Mouse (Mus musculus) neutrophil, adult 59 days (primary cell): ENCODE data around the gene Ghrhr. TPM values are rescaled to one million over a fixed set of nuclear protein-coding genes. Genes with fewer than 3 reads are reported as not detected.

Experiments
- total RNA-seq, 2 experiments: library from RNA; stranded (reverse); gene quantifications; 1 replicate in 1 of 2; 2 replicates in 1 of 2; pipeline ENCODE4 v1.2.4; 2023

Ghrhr gene
- total RNA-seq: not detected

DNA sequence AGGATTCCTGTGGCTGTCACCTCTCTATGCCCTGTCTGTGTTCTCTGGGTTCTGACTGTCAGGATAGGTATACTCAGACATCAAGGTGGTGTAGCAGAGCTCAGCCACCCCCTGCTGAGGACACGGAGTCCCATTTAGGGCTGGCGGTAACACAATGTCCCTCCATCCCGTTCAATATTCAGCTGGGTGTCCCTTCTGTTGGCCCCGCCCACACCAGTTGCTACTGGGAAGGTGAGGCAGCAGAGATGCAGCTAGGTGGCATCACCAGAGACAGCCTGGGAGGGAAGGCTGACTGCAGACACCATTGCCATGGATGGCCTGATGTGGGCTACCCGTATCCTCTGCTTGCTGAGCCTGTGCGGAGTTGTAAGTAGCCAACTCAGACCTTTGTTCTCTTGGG is at the start of gene Ghrhr:
TSS of gene Ghrhr (plus strand) at position 220 of the 400 bp plus-strand sequence.

DNA sequence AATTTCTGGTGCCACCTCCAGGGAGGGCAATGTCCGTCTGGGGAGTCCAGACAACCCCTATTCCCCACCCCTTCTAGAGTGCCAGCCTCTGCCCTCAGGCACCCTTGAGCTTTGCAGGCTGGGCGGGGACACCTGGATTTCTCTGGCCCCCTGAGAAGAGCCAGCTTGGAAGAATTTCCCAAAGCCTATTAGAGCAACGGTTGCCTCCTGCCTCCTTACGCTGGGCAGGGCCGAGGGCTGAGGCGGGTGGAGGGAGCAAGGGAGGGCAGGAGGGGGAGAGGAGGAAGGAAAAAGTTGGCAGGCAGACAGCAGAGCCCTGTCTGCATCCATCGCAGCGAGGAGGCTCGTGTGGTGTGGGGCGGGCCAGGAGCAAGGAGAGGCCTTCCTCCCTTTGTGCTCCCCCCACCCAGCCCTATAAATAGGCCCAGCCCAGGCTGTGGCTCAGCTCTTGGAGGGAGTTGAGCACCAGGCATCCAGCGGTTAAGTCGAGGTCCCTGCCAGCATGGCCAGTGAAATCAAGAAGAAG is 40.0 kb upstream of the Ghrhr start, which contains the start of gene Aqp1:
TSS of gene Aqp1 (plus strand) at position 444 of the 526 bp plus-strand sequence.

Other genes with a start within 250 kb of the Ghrhr start
- gene Crhr2, start 243.3 kb upstream of the Ghrhr start, total RNA-seq: not detected
- gene Inmt, start 201.3 kb upstream of the Ghrhr start, total RNA-seq: not detected
- 1 to 10 TPM in 1 of 2 experiments, under 1 TPM in 1; 0.42 to 1.2 TPM for gene Mindy4, start 172.9 kb upstream of the Ghrhr start, total RNA-seq
- 10 to 100 TPM; 19.5 to 76.9 TPM for gene Aqp1, start 39.9 kb upstream of the Ghrhr start, total RNA-seq
- gene Adcyap1r1, start 75.7 kb downstream of the Ghrhr start, total RNA-seq: under 1 TPM in 1 of 2 experiments, not detected in 1; 0.31 TPM